ENCODE assay signal across 18 mouse cellular contexts in genomic region chr9:28208696-28209095, GRCm38 (mm10).
A peak's percentile ranks its signal among the peaks of the same experiment; 100 is the strongest.
DNase-seq lines count a peak whose midpoint lies in the region; TF ChIP-seq lines count a peak whose summit lies in the region.
"Had no signal": no experiment of that assay in that cellular context is flagged by ENCODE, and none has a peak within 500 bp of the region (broad histone marks: within the 10 kb centered on the region; RNA-seq: fewer than 3 reads in every experiment).

No protein-coding gene starts in this region.

- no peak overlapping the region for H3K27ac ChIP-seq in cerebellum, adult 2 months (ENCODE audit: insufficient read depth, low read length)
- no peak overlapping the region for H3K27ac ChIP-seq in heart, embryonic 10.5 days
- H3K27ac ChIP-seq: embryonic facial prominence, embryonic 15.5 days; forebrain, embryonic 15.5 days; heart, embryonic 15.5 days; hindbrain, embryonic 13.5 days; hindbrain, postnatal 0 days had no signal

- WGBS in cerebellum, adult 2 months = 24% methylated on average over 1 of the region's 1 CpGs
- whole genome bisulfite sequencing in heart, embryonic 10.5 days = 77% methylated on average over 1 of the region's 1 CpGs

- no peak for TF ChIP-seq CTCF in cerebellum, adult 2 months (IDR thresholded peaks at IDR 0.05; ENCODE audit: borderline replicate concordance, insufficient read depth, low read depth, low read length)

- TF ChIP-seq POLR2A in cerebellum, adult 2 months (IDR thresholded peaks at IDR 0.05; ENCODE audit: borderline replicate concordance, insufficient read depth, low read length) = no peak

- no peak overlapping the region for H3K4me3 ChIP-seq in cerebellum, adult 2 months (replicated peaks; ENCODE audit: insufficient read depth, low read depth, low read length)
- H3K4me3 ChIP-seq in heart, embryonic 10.5 days = no peak overlapping the region
- H3K4me3 ChIP-seq: embryonic facial prominence, embryonic 15.5 days; forebrain, embryonic 15.5 days; heart, embryonic 15.5 days; hindbrain, embryonic 13.5 days had no signal

- DNase-seq in retina, embryonic 14.5 days (ENCODE audit: low spot score) = peak; percentile 6
- DNase-seq in retina, postnatal 1 day = no peak
- DNase-seq in cerebellum, adult 2 months = peak; percentile 85 to 93
- peak; percentile 71 to 84 for DNase-seq in cerebellum, postnatal 10 days
- no peak for DNase-seq in heart, adult 9 months (ENCODE audit: low spot score in 2 of 2)
- no peak for DNase-seq in heart, embryonic 10.5 days (ENCODE audit: low spot score)
- DNase-seq in layer of hippocampus, adult 9-11 months = no peak
- DNase-seq: adrenal gland, postnatal 14 days; gastrocnemius, postnatal 36 days; heart, adult 11 months; heart, postnatal 14 days; kidney, adult 11 months had no signal

- H3K36me3 ChIP-seq in heart, embryonic 10.5 days = no peaks in the 10 kb centered on the region
- H3K36me3 ChIP-seq: embryonic facial prominence, embryonic 15.5 days; forebrain, embryonic 15.5 days; heart, embryonic 15.5 days had no signal

- peaks cover 10% of the 10 kb centered on the region; the same call in 1 of the 2 replicates for H3K4me1 ChIP-seq in cerebellum, adult 2 months (ENCODE audit: control insufficient read depth, insufficient read depth, low read length)
- H3K4me1 ChIP-seq in heart, embryonic 10.5 days = no peaks in the 10 kb centered on the region
- H3K4me1 ChIP-seq: embryonic facial prominence, embryonic 15.5 days; heart, embryonic 15.5 days had no signal

- no peaks in the 10 kb centered on the region for H3K27me3 ChIP-seq in cerebellum, adult 2 months (ENCODE audit: control insufficient read depth, insufficient read depth, low read length)
- no peaks in the 10 kb centered on the region for H3K27me3 ChIP-seq in heart, embryonic 10.5 days (ENCODE audit: insufficient read depth, poor library complexity, severe bottlenecking)
- H3K27me3 ChIP-seq: CH12.LX; embryonic facial prominence, embryonic 15.5 days; forebrain, embryonic 15.5 days; heart, embryonic 15.5 days; hindbrain, embryonic 13.5 days had no signal

- no peaks in the 10 kb centered on the region for H3K9me3 ChIP-seq in heart, embryonic 10.5 days
- H3K9me3 ChIP-seq: embryonic facial prominence, embryonic 15.5 days; forebrain, embryonic 15.5 days; heart, embryonic 15.5 days; hindbrain, embryonic 13.5 days had no signal

Comparison
In these comparisons a context has a peak if more than half of its experiments do, and no peak if none do; other contexts are left out.
1. DNase-seq: peak in retina, embryonic 14.5 days (single experiment), cerebellum, adult 2 months (2 of 2) and cerebellum, postnatal 10 days (2 of 2); none in retina, postnatal 1 day (single experiment), heart, adult 9 months (0 of 2), heart, embryonic 10.5 days (single experiment) and layer of hippocampus, adult 9-11 months (single experiment).